Mouse (Mus musculus): Measurements from ENCODE around the gene Klhl36. TPM values are rescaled to one million over a fixed set of nuclear protein-coding genes. Genes with fewer than 3 reads are reported as not detected.

Klhl36 gene
- polyA plus RNA-seq, 1 experiment from 2014 or later: 10.2 TPM

DNA sequence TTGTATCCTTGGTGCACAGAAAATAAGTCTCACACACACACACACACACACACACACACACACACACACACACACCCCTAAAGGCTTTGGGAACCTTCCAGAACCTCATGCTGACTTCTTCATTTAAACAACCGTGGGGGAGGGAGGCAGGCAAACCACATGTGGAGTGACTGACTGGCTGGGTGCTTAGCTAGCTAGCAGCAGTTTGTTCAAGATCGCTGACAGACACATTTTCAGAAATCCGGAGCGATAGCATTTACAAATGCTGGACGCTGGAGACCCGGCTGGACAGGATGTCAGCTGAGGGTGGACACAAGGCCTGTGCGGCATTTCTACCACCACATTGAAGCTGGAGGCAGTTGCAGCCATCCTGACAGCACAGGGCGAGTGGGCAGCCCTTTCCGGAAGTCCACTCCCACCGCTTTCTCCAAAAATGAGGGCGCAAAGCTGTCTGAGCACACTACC lies 37.2 kb upstream of the Klhl36 start:
- WGBS: 80% methylated on average over 11 of the region's 11 CpGs
- no peak overlapping the region for H3K4me2 ChIP-seq
- no peak overlapping the region for H3K27ac ChIP-seq (ENCODE audit: low read depth, low read length)
- H3K9ac ChIP-seq (ENCODE audit: low read length): no peak overlapping the region
- no peaks in the 10 kb centered on the region for H3K36me3 ChIP-seq (ENCODE audit: control insufficient read depth, insufficient read depth, low read length)
- H3K4me1 ChIP-seq (ENCODE audit: control insufficient read depth, insufficient read depth, low read length): peaks cover 40% of the 10 kb centered on the region
- H3K4me3 ChIP-seq (ENCODE audit: low read depth, low read length): no peak overlapping the region
- DNase-seq (ENCODE audit: low spot score, missing footprints) (no peak), ATAC-seq (ENCODE audit: low FRiP score) (no peak)
- no peaks in the 10 kb centered on the region for H3K9me3 ChIP-seq (ENCODE audit: control insufficient read depth, low read length)
- no peaks in the 10 kb centered on the region for H3K27me3 ChIP-seq (ENCODE audit: control insufficient read depth, insufficient read depth, low read length)

DNA sequence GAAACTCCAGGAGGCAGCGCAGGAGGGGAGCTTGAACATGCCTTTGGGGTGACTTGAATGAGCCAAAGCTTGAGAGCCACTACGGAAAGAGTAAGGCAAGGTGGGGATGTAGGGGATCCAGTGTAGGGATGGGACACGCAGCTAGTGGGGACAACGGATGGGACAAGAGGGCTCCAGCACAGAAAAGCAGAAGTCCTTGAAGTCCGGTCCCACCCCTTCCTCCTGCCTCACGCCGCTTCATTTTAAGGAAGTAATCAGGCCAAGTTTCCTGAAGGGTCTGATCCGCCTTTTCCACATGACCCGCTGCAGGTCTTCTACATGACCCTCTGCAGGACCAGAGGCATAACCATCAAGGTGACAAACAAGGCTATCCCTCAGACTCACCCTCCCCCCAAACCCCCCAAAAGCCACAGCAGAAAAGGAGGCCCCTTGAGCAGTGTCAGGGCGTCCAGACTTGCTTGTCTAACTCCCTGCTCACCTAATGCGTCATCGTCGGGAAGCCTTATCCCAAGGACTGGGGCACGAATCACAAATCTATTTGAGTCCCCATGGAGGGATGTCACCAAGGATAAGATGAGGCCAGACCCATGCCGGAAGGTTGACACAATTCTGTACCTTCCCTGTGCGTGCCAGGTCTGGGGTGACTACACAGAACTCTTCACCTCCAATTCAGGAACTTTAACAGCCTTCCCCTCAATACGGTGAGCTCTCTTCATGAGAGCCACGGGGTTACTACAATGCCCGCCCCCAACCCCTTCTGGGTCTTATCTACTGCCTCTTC lies 35.9 kb upstream of the Klhl36 start:
- no peaks in the 10 kb centered on the region for H3K27me3 ChIP-seq (ENCODE audit: control insufficient read depth, insufficient read depth, low read length)
- no peak overlapping the region for H3K4me3 ChIP-seq (ENCODE audit: low read depth, low read length)
- no peaks in the 10 kb centered on the region for H3K36me3 ChIP-seq (ENCODE audit: control insufficient read depth, insufficient read depth, low read length)
- H3K9me3 ChIP-seq (ENCODE audit: control insufficient read depth, low read length): no peaks in the 10 kb centered on the region
- no peak for ATAC-seq (ENCODE audit: low FRiP score)
- H3K4me2 ChIP-seq: no peak overlapping the region
- no peak for DNase-seq (ENCODE audit: low spot score, missing footprints)
- H3K27ac ChIP-seq (ENCODE audit: low read depth, low read length): no peak overlapping the region
- H3K9ac ChIP-seq (ENCODE audit: low read length): no peak overlapping the region
- H3K4me1 ChIP-seq (ENCODE audit: control insufficient read depth, insufficient read depth, low read length): peaks cover 53% of the 10 kb centered on the region
- WGBS: 92% methylated on average over 19 of the region's 19 CpGs

DNA sequence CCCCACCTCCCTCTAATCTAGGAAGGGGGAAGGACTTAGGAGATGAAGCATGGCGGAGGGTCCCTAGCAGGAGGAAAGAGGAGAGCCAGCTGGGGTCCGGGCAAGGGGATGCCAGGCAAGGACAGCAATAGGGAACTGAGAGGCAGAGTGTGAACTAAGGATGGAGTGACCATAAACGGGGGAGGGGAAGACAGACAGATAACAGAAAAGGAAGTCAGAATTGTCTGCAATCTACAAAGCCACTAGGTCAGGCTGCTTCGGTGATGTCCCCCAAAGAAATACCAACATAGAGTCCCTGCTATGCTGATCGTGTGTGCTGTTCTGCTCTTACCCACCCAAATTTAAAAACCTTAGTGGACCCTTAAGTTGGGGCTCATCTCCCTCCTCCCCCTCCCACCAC lies 35.1 kb upstream of the Klhl36 start:
- no peaks in the 10 kb centered on the region for H3K27me3 ChIP-seq (ENCODE audit: control insufficient read depth, insufficient read depth, low read length)
- no peak overlapping the region for H3K4me2 ChIP-seq
- H3K36me3 ChIP-seq (ENCODE audit: control insufficient read depth, insufficient read depth, low read length): no peaks in the 10 kb centered on the region
- no peak overlapping the region for H3K4me3 ChIP-seq (ENCODE audit: low read depth, low read length)
- 87% methylated on average over 5 of the region's 5 CpGs for WGBS
- H3K9ac ChIP-seq (ENCODE audit: low read length): no peak overlapping the region
- H3K9me3 ChIP-seq (ENCODE audit: control insufficient read depth, low read length): no peaks in the 10 kb centered on the region
- DNase-seq (ENCODE audit: low spot score, missing footprints) (no peak), ATAC-seq (ENCODE audit: low FRiP score) (no peak)
- H3K27ac ChIP-seq (ENCODE audit: low read depth, low read length): no peak overlapping the region
- H3K4me1 ChIP-seq (ENCODE audit: control insufficient read depth, insufficient read depth, low read length): peaks cover 61% of the 10 kb centered on the region

DNA sequence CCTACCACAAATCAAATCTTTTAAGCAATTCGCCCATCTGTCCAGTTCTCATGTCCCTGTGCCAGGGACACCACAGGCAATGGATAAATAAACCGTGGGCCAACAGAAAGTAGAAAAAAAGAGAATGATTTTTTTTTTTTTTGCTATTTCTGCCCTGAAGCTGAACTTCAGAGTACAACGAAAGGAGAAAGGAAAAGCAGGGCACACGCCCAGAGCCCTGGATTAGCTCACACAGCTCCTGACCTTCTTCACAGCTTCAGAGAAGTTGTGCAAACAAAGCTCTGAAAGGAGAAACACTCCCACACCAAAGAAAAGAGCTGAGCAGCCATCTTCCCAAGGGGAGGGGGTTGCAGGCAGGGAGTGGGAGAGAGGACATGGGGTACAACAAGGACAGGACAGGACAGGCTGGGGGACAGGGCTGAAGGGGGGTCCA lies 34.3 kb upstream of the Klhl36 start:
- 32% methylated on average over 4 of the region's 4 CpGs for WGBS
- Histone ChIP-seq H3K36me3 (ENCODE audit: control insufficient read depth, insufficient read depth, low read length) (no peaks in the 10 kb centered on the region), H3K4me1 (ENCODE audit: control insufficient read depth, insufficient read depth, low read length) (peaks cover 69% of the 10 kb centered on the region), H3K4me3 (ENCODE audit: low read depth, low read length) (no peak overlapping the region), H3K27ac (ENCODE audit: low read depth, low read length) (peak overlapping the region; percentile 1; the same call in 1 of the 2 replicates), H3K4me2 (no peak overlapping the region), H3K9me3 (ENCODE audit: control insufficient read depth, low read length) (no peaks in the 10 kb centered on the region), H3K9ac (ENCODE audit: low read length) (no peak overlapping the region), H3K27me3 (ENCODE audit: control insufficient read depth, insufficient read depth, low read length) (no peaks in the 10 kb centered on the region)
- DNase-seq (ENCODE audit: low spot score, missing footprints) (no peak), ATAC-seq (ENCODE audit: low FRiP score) (peak; percentile 56)

DNA sequence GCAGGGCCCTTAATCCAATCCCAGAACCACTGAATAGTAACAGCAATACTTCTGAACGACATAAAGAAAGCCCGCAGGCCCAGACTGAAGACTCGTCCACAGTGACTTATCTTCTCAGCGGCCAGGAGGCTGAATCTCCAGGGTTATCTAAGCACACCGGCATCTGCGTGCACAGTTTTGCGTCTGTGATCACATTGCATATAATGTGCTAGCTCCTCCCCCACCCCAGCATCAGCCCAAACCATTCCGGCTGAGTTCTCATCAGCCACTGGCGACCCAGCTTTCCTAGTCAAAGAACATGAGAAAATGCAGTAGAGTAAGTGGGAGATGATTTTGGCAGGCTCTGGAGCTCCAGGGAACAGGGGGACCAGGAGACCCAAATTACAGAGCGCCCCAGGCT lies 33.1 kb upstream of the Klhl36 start:
- WGBS: 75% methylated on average over 10 of the region's 10 CpGs
- H3K4me3 ChIP-seq (ENCODE audit: low read depth, low read length): no peak overlapping the region
- ATAC-seq (ENCODE audit: low FRiP score): no peak
- DNase-seq (ENCODE audit: low spot score, missing footprints): no peak
- H3K36me3 ChIP-seq (ENCODE audit: control insufficient read depth, insufficient read depth, low read length): no peaks in the 10 kb centered on the region
- H3K4me1 ChIP-seq (ENCODE audit: control insufficient read depth, insufficient read depth, low read length): peaks cover 76% of the 10 kb centered on the region
- H3K9ac ChIP-seq (ENCODE audit: low read length): no peak overlapping the region
- no peak overlapping the region for H3K4me2 ChIP-seq
- H3K9me3 ChIP-seq (ENCODE audit: control insufficient read depth, low read length): no peaks in the 10 kb centered on the region
- H3K27me3 ChIP-seq (ENCODE audit: control insufficient read depth, insufficient read depth, low read length): no peaks in the 10 kb centered on the region
- H3K27ac ChIP-seq (ENCODE audit: low read depth, low read length): no peak overlapping the region

DNA sequence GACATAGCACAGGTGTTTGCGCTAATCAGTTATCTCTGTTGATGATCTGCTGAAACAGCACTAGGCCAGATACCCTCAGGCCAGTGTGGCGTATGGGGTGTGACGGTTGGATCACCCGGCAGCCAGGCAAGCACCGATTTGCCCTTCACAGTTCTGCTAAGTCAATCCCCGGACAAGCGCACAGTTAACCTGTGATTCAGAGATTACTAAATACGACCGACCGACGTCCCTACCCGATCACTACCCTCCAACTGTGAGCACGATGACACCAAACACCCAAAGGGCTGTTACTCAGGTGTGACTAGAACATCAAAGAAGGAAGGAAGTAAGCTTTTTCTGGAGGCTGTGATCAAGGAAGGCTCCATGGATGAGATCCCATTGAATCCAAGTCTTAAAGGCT lies 32.6 kb upstream of the Klhl36 start:
- no peak for DNase-seq (ENCODE audit: low spot score, missing footprints)
- Histone ChIP-seq H3K27ac (ENCODE audit: low read depth, low read length) (no peak overlapping the region), H3K4me1 (ENCODE audit: control insufficient read depth, insufficient read depth, low read length) (peaks cover 74% of the 10 kb centered on the region), H3K4me2 (no peak overlapping the region), H3K27me3 (ENCODE audit: control insufficient read depth, insufficient read depth, low read length) (no peaks in the 10 kb centered on the region), H3K36me3 (ENCODE audit: control insufficient read depth, insufficient read depth, low read length) (no peaks in the 10 kb centered on the region), H3K4me3 (ENCODE audit: low read depth, low read length) (no peak overlapping the region), H3K9ac (ENCODE audit: low read length) (no peak overlapping the region), H3K9me3 (ENCODE audit: control insufficient read depth, low read length) (no peaks in the 10 kb centered on the region)
- no peak for ATAC-seq (ENCODE audit: low FRiP score)
- WGBS: 93% methylated on average over 13 of the region's 13 CpGs

DNA sequence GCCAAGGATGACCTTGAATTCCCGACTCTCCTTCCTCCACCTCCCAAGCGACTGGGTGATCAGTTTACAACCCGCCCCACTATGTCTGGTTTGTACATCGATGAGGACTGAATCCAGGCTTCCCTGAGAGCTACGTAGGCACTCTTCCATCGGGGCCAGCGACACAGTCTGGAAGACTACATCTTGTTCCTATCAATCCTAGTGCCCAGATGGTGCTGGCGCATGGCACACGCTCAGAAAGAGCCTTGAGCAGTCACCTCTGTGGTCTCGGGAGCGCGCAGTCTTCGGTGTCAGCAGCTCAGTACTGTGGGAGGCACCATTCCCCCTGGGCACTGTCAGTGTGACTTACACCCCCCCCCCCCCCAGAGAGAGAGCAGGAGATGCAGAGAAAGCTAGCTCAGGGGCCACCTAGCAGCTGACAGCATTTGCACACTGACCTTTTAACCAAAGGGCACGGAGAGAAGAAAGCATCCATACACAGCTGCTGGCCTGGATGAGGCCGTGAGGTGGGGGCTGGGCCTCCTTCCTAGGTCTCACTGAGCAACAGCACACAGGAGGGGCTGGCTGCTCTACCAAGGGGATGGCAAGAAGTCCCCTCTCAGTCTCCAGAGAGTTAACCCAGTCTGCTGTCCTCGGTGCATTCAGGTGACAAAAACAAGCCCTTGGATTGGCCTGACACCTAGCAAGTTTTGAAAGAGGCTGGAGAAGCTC lies 32.0 kb upstream of the Klhl36 start:
- Histone ChIP-seq H3K4me3 (ENCODE audit: low read depth, low read length) (no peak overlapping the region), H3K27ac (ENCODE audit: low read depth, low read length) (no peak overlapping the region), H3K9ac (ENCODE audit: low read length) (0 out of 2 replicates have a peak overlapping the region, but pooled peaks have one; percentile 10), H3K36me3 (ENCODE audit: control insufficient read depth, insufficient read depth, low read length) (no peaks in the 10 kb centered on the region), H3K27me3 (ENCODE audit: control insufficient read depth, insufficient read depth, low read length) (no peaks in the 10 kb centered on the region), H3K4me2 (no peak overlapping the region), H3K4me1 (ENCODE audit: control insufficient read depth, insufficient read depth, low read length) (peaks cover 75% of the 10 kb centered on the region), H3K9me3 (ENCODE audit: control insufficient read depth, low read length) (no peaks in the 10 kb centered on the region)
- DNase-seq (ENCODE audit: low spot score, missing footprints) (no peak), ATAC-seq (ENCODE audit: low FRiP score) (peak; percentile 13; the same call in 1 of the 2 replicates)
- WGBS: 57% methylated on average over 16 of the region's 16 CpGs

DNA sequence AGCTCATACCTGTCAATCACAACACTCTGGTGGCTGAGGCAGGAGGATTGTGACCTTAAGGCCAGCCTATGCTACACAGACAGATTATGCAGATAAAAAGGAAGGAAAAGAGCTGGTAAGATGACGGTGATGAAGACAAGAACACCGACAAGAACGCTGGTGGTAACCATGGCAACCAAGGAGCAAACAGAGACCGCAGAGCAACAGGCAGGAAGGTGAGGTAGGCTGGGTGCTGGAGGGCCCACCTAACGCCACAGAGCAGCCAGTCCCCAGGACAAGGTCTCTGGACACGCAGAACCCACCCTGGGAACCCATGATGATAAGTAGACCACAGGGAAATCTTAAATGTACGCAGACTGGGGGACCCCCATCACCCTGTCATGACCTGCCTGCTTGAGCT lies 31.5 kb upstream of the Klhl36 start:
- Histone ChIP-seq H3K27ac (ENCODE audit: low read depth, low read length) (no peak overlapping the region), H3K36me3 (ENCODE audit: control insufficient read depth, insufficient read depth, low read length) (no peaks in the 10 kb centered on the region), H3K4me3 (ENCODE audit: low read depth, low read length) (no peak overlapping the region), H3K4me1 (ENCODE audit: control insufficient read depth, insufficient read depth, low read length) (peaks cover 75% of the 10 kb centered on the region), H3K4me2 (no peak overlapping the region), H3K9me3 (ENCODE audit: control insufficient read depth, low read length) (no peaks in the 10 kb centered on the region), H3K27me3 (ENCODE audit: control insufficient read depth, insufficient read depth, low read length) (no peaks in the 10 kb centered on the region), H3K9ac (ENCODE audit: low read length) (no peak overlapping the region)
- 55% methylated on average over 7 of the region's 7 CpGs for WGBS
- DNase-seq (ENCODE audit: low spot score, missing footprints) (no peak), ATAC-seq (ENCODE audit: low FRiP score) (no peak)

DNA sequence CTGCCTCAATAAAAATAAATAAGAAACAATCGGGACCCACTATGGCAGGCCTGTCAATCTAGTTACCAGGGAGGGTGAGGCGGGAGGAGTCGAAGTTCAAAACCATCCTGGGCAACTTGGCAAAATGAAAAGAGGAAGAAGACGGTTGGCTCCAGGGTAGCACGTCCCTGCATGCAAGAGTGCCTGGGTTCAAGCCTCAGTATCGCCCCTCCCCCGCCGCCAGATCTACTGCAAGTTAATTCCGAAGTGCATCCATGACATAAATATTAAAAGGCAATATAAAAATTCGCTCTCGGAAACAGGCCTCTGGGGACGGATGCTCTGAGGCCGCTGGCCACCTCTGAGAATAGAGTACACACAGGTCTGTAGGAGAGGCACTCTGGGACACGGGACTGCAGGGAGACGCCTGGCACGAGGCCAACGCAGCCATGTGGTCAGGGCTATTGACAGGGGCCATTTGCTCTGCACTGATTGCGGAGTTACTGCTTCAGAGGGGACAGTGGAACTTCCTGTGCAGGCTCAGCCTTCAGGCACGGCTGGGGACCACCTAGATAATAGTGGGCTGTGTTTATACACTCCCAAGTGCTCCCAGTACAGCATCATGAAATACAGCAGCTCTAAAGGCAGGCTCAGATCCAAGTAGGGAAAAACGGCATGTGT lies 30.6 kb upstream of the Klhl36 start:
- no peaks in the 10 kb centered on the region for H3K36me3 ChIP-seq (ENCODE audit: control insufficient read depth, insufficient read depth, low read length)
- H3K4me1 ChIP-seq (ENCODE audit: control insufficient read depth, insufficient read depth, low read length): peaks cover 74% of the 10 kb centered on the region
- DNase-seq (ENCODE audit: low spot score, missing footprints) (peak; percentile 90), ATAC-seq (ENCODE audit: low FRiP score) (peak; percentile 57; the same call in 1 of the 2 replicates)
- H3K27ac ChIP-seq (ENCODE audit: low read depth, low read length): peak overlapping the region; percentile 20; the same call in 1 of the 2 replicates
- H3K9me3 ChIP-seq (ENCODE audit: control insufficient read depth, low read length): no peaks in the 10 kb centered on the region
- no peaks in the 10 kb centered on the region for H3K27me3 ChIP-seq (ENCODE audit: control insufficient read depth, insufficient read depth, low read length)
- H3K4me2 ChIP-seq: no peak overlapping the region; the same call in 1 of the 2 replicates
- H3K4me3 ChIP-seq (ENCODE audit: low read depth, low read length): no peak overlapping the region
- H3K9ac ChIP-seq (ENCODE audit: low read length): no peak overlapping the region
- 51% methylated on average over 20 of the region's 20 CpGs for WGBS

Data from midbrain, embryonic 11.5 days (tissue).